Mouse (Mus musculus): ENCODE results near the gene Bend6.

Bend6 gene

GRCm38 (mm10) chr1:33803323-33803722, 104.3 kb downstream of the Bend6 start:
- DNase-seq (ENCODE audit: low spot score in 2 of 2), result no peak

Measured in right cerebral cortex, postnatal 36 days (tissue).